Mouse (Mus musculus): Measurements from ENCODE around the gene Csf2rb2. TPM values are rescaled to one million over a fixed set of nuclear protein-coding genes. Genes with fewer than 3 reads are reported as not detected.
"Not testable (repeated sequence)": the region's sequence is repeated elsewhere in the genome, so short reads cannot be mapped to it uniquely, and the experiment has no call there.

The Csf2rb2 gene
- polyA plus RNA-seq, 1 experiment from 2014 or later = 2.6 TPM

- TF ChIP-seq EP300 (IDR thresholded peaks at IDR 0.05; ENCODE audit: low read depth) = peak; percentile 85
- no peak for TF ChIP-seq CTCF (IDR thresholded peaks at IDR 0.05; ENCODE audit: low read depth)
- Histone ChIP-seq H3K27ac (ENCODE audit: low read depth) (peak overlapping the region; percentile 71), H3K9me3 (ENCODE audit: low read length) (no peaks in the 10 kb centered on the region), H3K9ac (replicated peaks) (peak overlapping the region; percentile 12; the same call in 1 of the 2 replicates), H3K36me3 (replicated peaks; ENCODE audit: insufficient read depth, low read length) (peaks cover 5% of the 10 kb centered on the region; the same call in 1 of the 2 replicates), H3K4me1 (ENCODE audit: insufficient read depth) (peaks cover 15% of the 10 kb centered on the region), H3K4me2 (ENCODE audit: low read depth, low read length) (peak overlapping the region; percentile 45), H3K27me3 (ENCODE audit: insufficient read depth, low read length) (no peaks in the 10 kb centered on the region), H3K4me3 (ENCODE audit: low read depth, low read length) (peak overlapping the region; percentile 19)
- peak; percentile 81 for ATAC-seq
- WGBS (ENCODE audit: insufficient replicate concordance) = 50% methylated on average over 13 of the region's 13 CpGs
- peak; percentile 62 for DNase-seq
Observed at GRCm38 (mm10) chr15:78260668-78261333, 44.7 kb downstream of the Csf2rb2 start.

- Histone ChIP-seq H3K9ac (replicated peaks) (peak overlapping the region; percentile 2; the same call in 1 of the 2 replicates), H3K9me3 (ENCODE audit: low read length) (no peaks in the 10 kb centered on the region), H3K4me3 (ENCODE audit: low read depth, low read length) (no peak overlapping the region), H3K27ac (ENCODE audit: low read depth) (peak overlapping the region; percentile 87), H3K4me1 (ENCODE audit: insufficient read depth) (peaks cover 15% of the 10 kb centered on the region), H3K4me2 (ENCODE audit: low read depth, low read length) (peak overlapping the region; percentile 23), H3K36me3 (replicated peaks; ENCODE audit: insufficient read depth, low read length) (peaks cover 5% of the 10 kb centered on the region; the same call in 1 of the 2 replicates), H3K27me3 (ENCODE audit: insufficient read depth, low read length) (peaks cover 5% of the 10 kb centered on the region; the same call in 1 of the 2 replicates)
- peak; percentile 59 for ATAC-seq
- DNase-seq = peak; percentile 58
- WGBS (ENCODE audit: insufficient replicate concordance) = 43% methylated on average over 10 of the region's 10 CpGs
- no peak for TF ChIP-seq CTCF (IDR thresholded peaks at IDR 0.05; ENCODE audit: low read depth)
- no peak for TF ChIP-seq EP300 (IDR thresholded peaks at IDR 0.05; ENCODE audit: low read depth)
Observed at GRCm38 (mm10) chr15:78258246-78258865, 47.2 kb downstream of the Csf2rb2 start.

DNA sequence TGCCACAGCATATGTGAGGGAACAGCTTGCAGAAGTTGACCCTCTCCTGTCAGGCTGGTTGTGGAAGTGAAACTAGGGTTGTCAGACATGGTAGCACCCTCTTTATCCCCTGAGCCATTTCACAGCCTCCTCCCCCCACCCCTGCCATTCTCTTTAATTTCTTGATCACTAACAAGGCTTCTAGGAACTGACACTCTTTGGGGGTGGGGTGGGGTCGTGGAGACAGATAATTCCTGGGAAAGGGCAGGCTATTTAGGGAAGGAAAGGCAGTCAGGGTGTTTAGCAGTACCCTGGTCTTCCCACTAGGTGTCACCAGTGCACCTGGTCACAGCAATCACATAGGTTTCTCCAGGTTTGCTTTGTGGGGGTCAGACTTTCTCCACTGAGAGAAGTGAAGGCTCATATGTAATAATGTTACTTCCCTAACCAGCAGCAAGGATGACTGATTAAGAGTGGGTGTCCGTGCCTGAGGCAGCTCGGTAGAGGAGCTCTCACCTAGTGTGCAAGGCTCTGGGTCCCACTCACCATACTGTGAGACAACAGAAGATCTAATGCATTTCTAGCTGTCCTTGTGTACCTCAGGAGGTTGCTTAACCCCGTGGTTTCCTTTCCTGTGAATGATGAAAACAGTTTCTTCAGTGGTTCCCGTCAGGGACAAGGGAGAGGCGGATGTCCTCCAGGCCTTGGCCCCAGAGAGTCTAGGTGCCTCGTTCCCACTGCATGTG lies 48.0 kb downstream of the Csf2rb2 start:
- peak overlapping the region; percentile 2; the same call in 1 of the 2 replicates for H3K9ac ChIP-seq (replicated peaks)
- 19% methylated on average over 7 of the region's 7 CpGs for WGBS (ENCODE audit: insufficient replicate concordance)
- peak; percentile 53 for ATAC-seq
- H3K4me2 ChIP-seq (ENCODE audit: low read depth, low read length) = peak overlapping the region; percentile 23
- peak; percentile 95 for TF ChIP-seq CTCF (IDR thresholded peaks at IDR 0.05; ENCODE audit: low read depth)
- peak; percentile 67; the same call in 1 of the 2 replicates for TF ChIP-seq EP300 (IDR thresholded peaks at IDR 0.05; ENCODE audit: low read depth)
- peak; percentile 78 for DNase-seq
- no peaks in the 10 kb centered on the region for H3K9me3 ChIP-seq (ENCODE audit: low read length)
- no peak overlapping the region for H3K4me3 ChIP-seq (ENCODE audit: low read depth, low read length)
- H3K36me3 ChIP-seq (replicated peaks; ENCODE audit: insufficient read depth, low read length) = 0 out of 2 replicates have a peak, but pooled peaks cover 5% of the 10 kb centered on the region
- H3K27me3 ChIP-seq (ENCODE audit: insufficient read depth, low read length) = peaks cover 5% of the 10 kb centered on the region; the same call in 1 of the 2 replicates
- peaks cover 15% of the 10 kb centered on the region for H3K4me1 ChIP-seq (ENCODE audit: insufficient read depth)
- H3K27ac ChIP-seq (ENCODE audit: low read depth) = peak overlapping the region; percentile 87

DNA sequence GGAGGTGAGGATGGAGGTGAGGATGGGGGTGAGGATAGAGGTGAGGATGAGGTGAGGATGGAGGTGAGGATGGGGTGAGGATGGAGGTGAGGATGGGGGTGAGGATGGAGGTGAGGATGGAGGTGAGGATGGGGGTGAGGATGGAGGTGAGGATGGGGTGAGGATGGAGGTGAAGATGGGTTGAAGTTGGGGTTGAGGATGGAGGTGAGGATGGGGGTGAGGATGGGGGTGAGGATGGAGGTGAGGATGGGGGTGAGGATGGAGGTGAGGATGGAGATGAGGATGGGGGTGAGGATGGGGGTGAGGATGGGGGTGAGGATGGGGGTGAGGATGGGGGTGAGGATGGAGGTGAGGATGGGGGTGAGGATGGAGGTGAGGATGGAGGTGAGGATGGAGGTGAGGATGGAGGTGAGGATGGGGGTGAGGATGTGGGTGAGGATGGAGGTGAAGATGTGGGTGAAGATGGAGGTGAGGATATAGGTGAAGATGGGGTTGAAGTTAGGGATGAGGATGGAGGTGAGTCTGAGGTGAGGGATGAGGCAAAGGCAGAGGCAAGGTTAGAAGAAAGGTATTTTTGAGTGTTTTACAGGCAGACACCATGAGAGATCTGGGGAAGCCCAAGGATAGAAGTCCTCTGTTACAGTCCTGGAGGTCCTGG lies 48.8 kb downstream of the Csf2rb2 start:
- H3K4me1 ChIP-seq (ENCODE audit: insufficient read depth) = peaks cover 15% of the 10 kb centered on the region
- H3K36me3 ChIP-seq (replicated peaks; ENCODE audit: insufficient read depth, low read length); H3K9me3 ChIP-seq (ENCODE audit: low read length); DNase-seq; H3K4me3 ChIP-seq (ENCODE audit: low read depth, low read length); H3K4me2 ChIP-seq (ENCODE audit: low read depth, low read length); H3K27me3 ChIP-seq (ENCODE audit: insufficient read depth, low read length); H3K9ac ChIP-seq (replicated peaks); ATAC-seq: not testable (repeated sequence)
- H3K27ac ChIP-seq (ENCODE audit: low read depth) = peak overlapping the region; percentile 87

GRCm38 (mm10) chr15:78254751-78255150 lies 50.8 kb downstream of the Csf2rb2 start:
- Histone ChIP-seq H3K27ac (ENCODE audit: low read depth) (no peak overlapping the region), H3K4me2 (ENCODE audit: low read depth, low read length) (no peak overlapping the region), H3K9ac (replicated peaks) (no peak overlapping the region), H3K4me1 (ENCODE audit: insufficient read depth) (peaks cover 13% of the 10 kb centered on the region), H3K4me3 (ENCODE audit: low read depth, low read length) (no peak overlapping the region), H3K9me3 (ENCODE audit: low read length) (no peaks in the 10 kb centered on the region), H3K36me3 (replicated peaks; ENCODE audit: insufficient read depth, low read length) (no peaks in the 10 kb centered on the region), H3K27me3 (ENCODE audit: insufficient read depth, low read length) (peaks cover 5% of the 10 kb centered on the region; the same call in 1 of the 2 replicates)
- WGBS (ENCODE audit: insufficient replicate concordance) = 22% methylated on average over 20 of the region's 20 CpGs
- TF ChIP-seq EP300 (IDR thresholded peaks at IDR 0.05; ENCODE audit: low read depth) (no peak), CTCF (IDR thresholded peaks at IDR 0.05; ENCODE audit: low read depth) (peak; percentile 64)
- DNase-seq (peak; percentile 66), ATAC-seq (no peak)
